Mouse (Mus musculus) bone marrow macrophage, adult 2 months (primary cell): ENCODE data around the gene Tspan4. TPM values are rescaled to one million over a fixed set of nuclear protein-coding genes. Genes with fewer than 3 reads are reported as not detected.
A peak's percentile ranks its signal among the peaks of the same experiment; 100 is the strongest.

Experiments used
- H3K27ac ChIP-seq: 2 replicates; pipeline ENCODE4 v1.5.1; 2012; ENCODE audit warnings: low read depth, low read length; ENCODE audit not compliant: insufficient read depth
- H3K4me1 ChIP-seq: 2 replicates; pipeline ENCODE4 v1.6.1; 2012; ENCODE audit warnings: low read length; ENCODE audit not compliant: control insufficient read depth, insufficient read depth
- H3K4me3 ChIP-seq: 2 replicates; pipeline ENCODE4 v1.5.1; 2012; ENCODE audit warnings: mild to moderate bottlenecking, low read length, moderate library complexity; ENCODE audit not compliant: insufficient read depth
- CTCF ChIP-seq: IDR thresholded peaks from 2 replicates; pipeline ENCODE4 v1.5.1; 2012; ENCODE audit warnings: low read depth, mild to moderate bottlenecking, low read length, moderate library complexity
- POLR2A ChIP-seq: IDR thresholded peaks from 2 replicates; pipeline ENCODE4 v1.6.1; 2012; ENCODE audit warnings: mild to moderate bottlenecking, low read depth, low read length, borderline replicate concordance
- polyA plus RNA-seq: library from polyadenylated mRNA; stranded (reverse); fragments of >200 nt; gene quantifications from 2 replicates; pipeline ENCODE4 v1.2.4, GENCODE M21; 2012; ENCODE audit not compliant: missing spikeins, insufficient read depth, insufficient read length

The Tspan4 gene
- polyA plus RNA-seq, 1 experiment: 102 TPM

DNA sequence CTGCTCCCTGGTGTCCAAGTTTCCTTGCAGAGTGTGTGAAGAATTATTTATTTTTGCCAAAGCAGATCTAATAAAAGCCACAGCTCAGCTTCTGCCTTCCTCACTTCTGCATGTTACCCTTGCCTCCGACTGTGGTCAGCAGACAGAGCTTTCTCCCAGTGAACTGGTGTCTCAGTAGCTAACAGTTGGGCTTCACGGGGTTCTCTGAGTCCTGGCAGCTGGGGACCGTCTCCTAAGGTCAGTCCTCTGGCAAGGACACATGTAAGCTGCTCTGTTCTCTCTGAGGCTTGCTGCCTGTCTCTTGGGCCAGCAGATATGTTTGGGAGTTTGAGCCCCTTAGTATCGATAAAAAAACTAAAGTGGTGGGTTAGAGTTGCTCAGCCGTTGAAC lies 15.0 kb upstream of the Tspan4 start:
- Histone ChIP-seq H3K4me1 (peaks cover 60% of the 10 kb centered on the region), H3K27ac (peak overlapping the region; percentile 79), H3K4me3 (no peak overlapping the region)
- no peak for TF ChIP-seq CTCF
- no peak for TF ChIP-seq POLR2A

DNA sequence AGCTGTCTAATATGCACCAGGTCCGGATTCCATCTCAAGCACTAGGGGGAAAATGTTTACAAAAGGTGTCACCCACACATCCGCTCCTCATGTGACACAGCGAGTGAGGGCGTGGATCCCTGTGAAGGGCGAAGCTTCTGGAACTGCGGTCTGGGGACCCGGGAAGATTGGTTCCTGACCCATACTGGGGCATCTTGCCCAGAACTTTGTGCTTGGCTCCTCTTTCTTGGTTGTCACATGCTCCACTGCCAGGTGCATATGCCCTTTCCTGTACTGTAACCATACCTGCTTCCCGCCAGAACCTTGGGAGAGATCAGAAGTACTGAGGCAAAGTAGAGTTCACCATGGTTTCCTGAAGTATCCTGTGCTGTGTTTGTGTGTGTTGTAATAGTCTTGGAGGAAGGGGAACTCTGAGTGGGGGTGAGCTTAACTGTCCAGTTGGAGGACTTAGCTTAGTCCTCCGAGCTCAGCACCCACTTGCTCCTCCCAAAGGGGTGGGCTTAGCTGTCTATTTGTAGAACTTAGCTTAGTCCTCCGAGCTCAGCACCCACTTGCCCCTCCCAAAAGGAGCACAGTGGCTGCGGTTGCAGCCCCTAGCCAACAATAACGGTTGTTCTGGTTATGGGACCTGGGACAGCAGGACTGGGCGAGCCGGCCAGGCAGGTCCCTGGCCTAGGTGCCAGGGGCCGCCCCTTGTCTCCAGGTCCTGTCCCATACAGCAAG lies 14.5 kb upstream of the Tspan4 start, which contains the start of gene Cracr2b:
TSS of gene Cracr2b (plus strand) at position 704 of the 723 bp plus-strand sequence.
- TF ChIP-seq POLR2A: no peak
- no peak for TF ChIP-seq CTCF
- Histone ChIP-seq H3K27ac (peak within 1 kb of the TSS; percentile 79), H3K4me1 (peaks cover 64% of the 10 kb centered on the region), H3K4me3 (peak within 1 kb of the TSS; percentile 56)

DNA sequence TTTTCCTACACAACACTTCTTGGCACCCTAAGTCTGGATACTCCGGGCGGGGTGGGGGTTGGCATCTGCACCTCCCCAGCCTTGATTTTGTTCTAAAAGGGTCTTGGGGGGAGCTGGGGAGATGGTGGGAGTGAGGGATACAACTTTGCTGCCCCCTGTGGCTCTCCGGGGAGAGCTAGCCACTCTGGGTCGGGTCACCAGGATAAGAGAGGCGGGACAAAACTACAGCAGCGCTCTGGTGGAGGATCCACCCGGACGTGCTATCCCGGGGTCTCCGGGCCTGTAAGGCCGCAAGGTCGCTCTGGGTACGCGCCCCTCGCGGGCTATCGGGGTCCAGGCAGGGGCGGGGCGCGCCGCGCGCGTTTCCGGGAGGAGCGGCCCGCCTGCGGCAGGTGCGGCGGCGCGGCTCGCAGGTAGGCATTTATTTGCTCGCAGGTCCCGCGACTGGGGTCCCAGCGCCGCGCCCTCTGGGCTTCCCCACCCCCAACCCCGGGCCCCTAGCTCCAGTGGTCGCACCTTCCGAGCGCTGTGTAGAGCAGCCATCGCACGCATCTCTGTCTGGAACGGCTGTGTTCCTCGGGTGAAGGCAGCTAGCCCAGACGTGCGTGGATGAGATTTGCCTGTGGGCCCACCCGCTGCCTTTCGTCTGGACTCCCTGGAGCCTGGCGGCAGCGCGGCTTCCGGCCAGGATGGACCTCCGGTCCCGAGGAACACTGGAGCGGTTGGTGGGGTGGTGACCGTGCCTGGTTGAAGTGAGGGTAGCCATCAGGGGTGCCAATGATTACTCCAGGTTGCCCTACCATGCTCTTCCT lies 13.3 kb upstream of the Tspan4 start:
- no peak for TF ChIP-seq POLR2A
- peak; percentile 14; the same call in 1 of the 2 replicates for TF ChIP-seq CTCF
- peaks cover 69% of the 10 kb centered on the region for H3K4me1 ChIP-seq
- peak overlapping the region; percentile 56 for H3K4me3 ChIP-seq
- H3K27ac ChIP-seq: no peak overlapping the region

DNA sequence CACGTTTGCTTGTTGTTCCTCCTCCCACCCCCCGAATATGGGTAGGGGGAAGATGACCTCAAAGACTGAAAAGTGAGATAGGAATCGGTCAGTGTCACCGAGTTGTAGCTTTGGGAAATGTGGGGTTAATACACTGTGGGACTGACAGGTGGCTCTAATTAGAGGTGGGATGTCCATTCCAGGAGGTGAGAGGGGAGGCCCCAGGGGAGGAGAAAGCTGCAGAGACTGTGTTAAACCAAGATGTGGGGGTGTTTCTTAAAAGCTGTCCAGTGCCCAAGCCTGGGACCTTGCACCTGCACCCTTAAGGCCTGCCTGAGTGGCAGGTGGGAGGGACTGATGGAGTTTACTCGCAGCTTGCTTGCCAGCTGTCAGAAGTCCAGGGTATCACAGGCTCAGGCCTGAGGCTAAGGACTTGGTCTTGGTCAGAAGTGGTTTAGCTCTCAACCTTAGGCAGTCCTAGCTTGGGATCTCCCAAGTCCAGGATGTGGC lies 12.7 kb upstream of the Tspan4 start:
- H3K4me3 ChIP-seq: peak overlapping the region; percentile 34
- H3K27ac ChIP-seq: no peak overlapping the region
- H3K4me1 ChIP-seq: peaks cover 66% of the 10 kb centered on the region

DNA sequence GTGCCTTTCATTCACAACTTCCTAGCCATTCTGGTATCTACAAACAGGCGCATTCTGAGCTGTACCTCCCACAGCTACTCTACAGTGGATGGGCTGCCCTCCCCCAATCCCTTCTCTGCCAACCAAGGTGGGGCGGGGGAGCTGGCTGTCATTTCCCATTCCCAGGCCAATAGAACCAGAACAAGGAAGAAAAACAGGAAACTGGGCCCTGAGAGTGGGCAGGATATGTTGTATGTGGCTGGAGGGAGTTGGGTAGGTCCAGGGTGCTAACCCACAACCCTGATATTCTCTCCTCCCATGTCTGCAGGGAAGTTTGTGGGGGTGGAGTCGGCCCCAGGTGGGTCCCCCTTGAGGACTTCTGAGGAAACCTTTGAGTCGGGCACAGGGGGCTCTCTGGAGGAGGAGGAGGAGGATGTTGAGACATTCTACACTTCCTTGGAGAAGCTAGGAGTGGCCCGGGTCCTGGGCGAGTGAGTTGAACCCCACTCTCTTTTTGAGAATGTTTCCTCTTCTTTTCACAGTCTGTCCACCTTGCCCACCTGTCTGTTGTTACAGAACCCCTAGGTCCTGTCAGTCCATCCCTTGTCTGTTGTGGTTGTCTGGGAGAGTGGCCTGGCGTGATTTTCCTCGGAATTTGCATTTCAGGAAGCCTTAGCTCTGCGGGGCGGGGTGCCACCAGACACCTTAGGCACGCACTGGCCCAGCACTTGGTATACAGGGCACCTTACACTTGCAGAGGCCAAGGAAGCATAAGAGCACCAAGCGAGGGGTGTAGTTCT lies 11.0 kb upstream of the Tspan4 start:
- Histone ChIP-seq H3K27ac (no peak overlapping the region), H3K4me3 (no peak overlapping the region), H3K4me1 (peaks cover 68% of the 10 kb centered on the region)
- no peak for TF ChIP-seq POLR2A
- TF ChIP-seq CTCF: no peak

More for the DNA sequence above, 12.7 kb upstream of the Tspan4 start:
- TF ChIP-seq CTCF: no peak
- no peak for TF ChIP-seq POLR2A

DNA sequence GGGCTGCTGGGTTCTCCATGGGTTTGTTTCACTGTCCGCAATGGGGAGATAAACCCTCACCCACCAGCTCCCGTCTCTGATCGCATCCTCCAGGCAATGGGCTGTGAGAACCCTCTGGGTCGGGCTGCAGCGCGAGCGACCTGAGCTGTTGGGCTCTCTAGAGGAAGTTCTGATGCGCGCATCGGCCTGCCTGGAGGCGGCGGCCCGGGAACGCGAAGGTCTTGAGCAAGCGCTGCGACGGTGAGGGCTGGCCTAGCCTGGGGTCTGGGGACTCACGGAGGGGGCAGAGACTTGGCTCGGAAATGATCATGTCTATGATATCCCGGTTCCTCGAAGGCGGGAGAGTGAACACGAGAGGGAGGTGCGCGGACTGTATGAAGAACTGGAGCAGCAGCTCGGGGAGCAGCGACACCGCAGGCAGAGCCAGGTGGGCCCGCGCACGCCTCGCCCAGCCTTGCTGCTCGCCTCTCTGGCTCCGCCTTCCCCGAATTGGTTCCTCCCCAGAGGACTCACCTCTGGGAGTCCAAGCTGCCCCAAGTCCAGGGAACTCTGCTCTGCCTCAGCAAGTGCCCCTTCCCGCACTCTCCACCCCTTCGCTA lies 10.3 kb upstream of the Tspan4 start:
- TF ChIP-seq POLR2A (no peak), CTCF (no peak)
- peaks cover 69% of the 10 kb centered on the region for H3K4me1 ChIP-seq
- no peak overlapping the region for H3K27ac ChIP-seq
- H3K4me3 ChIP-seq: no peak overlapping the region

DNA sequence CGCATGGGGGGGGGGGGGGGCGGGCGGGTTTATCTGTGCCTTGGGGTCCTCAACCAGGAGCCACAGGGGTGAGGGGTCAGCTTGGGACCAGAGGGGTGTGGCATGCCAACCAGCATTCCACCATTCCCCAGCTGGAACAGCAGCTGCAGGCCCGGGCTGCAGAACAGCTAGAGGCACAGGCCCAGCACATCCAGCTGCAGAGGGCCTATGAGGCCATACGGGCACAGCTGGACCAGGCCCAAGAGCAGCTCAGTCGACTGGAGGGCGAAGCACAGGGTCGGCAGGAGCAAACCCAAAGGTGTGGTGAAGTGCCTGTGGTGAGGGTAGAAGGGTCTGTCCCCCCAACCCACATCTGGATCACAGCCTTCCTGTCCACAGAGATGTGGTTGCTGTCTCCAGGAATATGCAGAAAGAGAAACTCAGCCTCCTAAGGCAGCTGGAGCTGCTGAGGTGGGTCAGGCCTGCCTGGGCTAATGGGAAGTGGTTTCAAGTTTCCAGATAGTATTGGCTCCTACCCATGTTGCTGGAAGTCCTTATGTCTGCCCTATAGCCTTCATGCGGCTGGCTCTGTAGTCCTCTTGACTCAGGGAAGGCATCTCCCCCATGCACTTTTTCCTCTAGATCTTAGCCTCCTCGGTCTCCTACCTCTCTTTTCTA lies 9.5 kb upstream of the Tspan4 start:
- TF ChIP-seq CTCF: no peak
- no peak for TF ChIP-seq POLR2A
- Histone ChIP-seq H3K27ac (peak overlapping the region; percentile 66), H3K4me3 (peak overlapping the region; percentile 21; the same call in 1 of the 2 replicates), H3K4me1 (peaks cover 69% of the 10 kb centered on the region)

DNA sequence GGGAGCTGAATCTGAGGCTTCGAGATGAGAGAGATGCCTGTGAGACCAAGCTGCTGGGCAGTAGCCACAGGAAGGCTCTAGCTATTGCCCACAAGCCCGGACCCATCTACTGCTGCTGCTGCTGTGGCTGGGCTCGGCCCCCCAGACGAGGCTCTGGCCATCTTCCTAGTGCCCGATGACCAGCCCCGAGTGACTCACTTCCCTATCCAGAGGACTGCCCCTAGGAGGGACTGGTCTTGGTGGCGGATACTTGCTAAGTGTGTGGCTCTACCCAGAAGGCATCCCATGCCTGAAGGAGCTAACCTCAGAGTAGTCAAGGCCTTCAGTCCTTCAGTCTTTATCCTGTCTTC lies 9.0 kb upstream of the Tspan4 start:
- Histone ChIP-seq H3K27ac (peak overlapping the region; percentile 66), H3K4me1 (peaks cover 69% of the 10 kb centered on the region), H3K4me3 (peak overlapping the region; percentile 21; the same call in 1 of the 2 replicates)
- TF ChIP-seq POLR2A (no peak), CTCF (no peak)
